Mouse (Mus musculus) WW6 (cell line): ENCODE data around the gene Usp39.

Source experiments
- DNase-seq: peaks from one replicate; pipeline ENCODE4 v3.0.0-alpha.2; 2013; ENCODE audit warnings: low read depth, low spot score

Usp39 gene

GRCm38 (mm10) chr6:72345074-72345567, at the start of gene Usp39:
Gene Usp39, minus strand, starts transcription at chr6:72345184.
- peak; percentile 80 for DNase-seq

GRCm38 (mm10) chr6:72392341-72392740, 47.4 kb upstream of the Usp39 start:
- no peak for DNase-seq

- no peak for DNase-seq
Observed at GRCm38 (mm10) chr6:72390795-72391521, 46.0 kb upstream of the Usp39 start.

- DNase-seq: no peak
Observed at GRCm38 (mm10) chr6:72389941-72390771, 45.2 kb upstream of the Usp39 start, which contains the start of gene Vamp8. Gene Vamp8, minus strand, starts transcription at chr6:72390703.

- DNase-seq: no peak
Observed at GRCm38 (mm10) chr6:72389471-72389940, 44.5 kb upstream of the Usp39 start.

GRCm38 (mm10) chr6:72388791-72389329, 43.9 kb upstream of the Usp39 start:
- DNase-seq: no peak

GRCm38 (mm10) chr6:72388266-72388665, 43.3 kb upstream of the Usp39 start:
- no peak for DNase-seq

GRCm38 (mm10) chr6:72387816-72388215, 42.8 kb upstream of the Usp39 start:
- DNase-seq: no peak

GRCm38 (mm10) chr6:72386561-72386960, 41.6 kb upstream of the Usp39 start:
- DNase-seq: no peak

GRCm38 (mm10) chr6:72385258-72385657, 40.3 kb upstream of the Usp39 start:
- no peak for DNase-seq

GRCm38 (mm10) chr6:72383952-72384351, 39.0 kb upstream of the Usp39 start:
- no peak for DNase-seq

GRCm38 (mm10) chr6:72383142-72383820, 38.3 kb upstream of the Usp39 start:
- no peak for DNase-seq

- no peak for DNase-seq
Observed at GRCm38 (mm10) chr6:72382494-72382893, 37.5 kb upstream of the Usp39 start.

- no peak for DNase-seq
Observed at GRCm38 (mm10) chr6:72380131-72380770, 35.3 kb upstream of the Usp39 start, which contains the start of gene Vamp5. Gene Vamp5, minus strand, starts transcription at chr6:72380468.

GRCm38 (mm10) chr6:72379377-72380130, 34.6 kb upstream of the Usp39 start:
- DNase-seq: no peak

GRCm38 (mm10) chr6:72378510-72379234, 33.7 kb upstream of the Usp39 start:
- no peak for DNase-seq

GRCm38 (mm10) chr6:72374820-72375563, 30.0 kb upstream of the Usp39 start:
- DNase-seq: no peak

GRCm38 (mm10) chr6:72374206-72374605, 29.2 kb upstream of the Usp39 start:
- DNase-seq: no peak

GRCm38 (mm10) chr6:72373184-72373583, 28.2 kb upstream of the Usp39 start:
- DNase-seq: no peak
